Mouse (Mus musculus) kidney, postnatal 10 days (tissue): Measurements from ENCODE around the gene Glb1l.

Experiments
- DNase-seq: peaks from one replicate; pipeline ENCODE4 v3.0.0; 2021; ENCODE audit warnings: mixed read lengths

Gene Glb1l

GRCm38 (mm10) chr1:75231224-75231623 is 20.6 kb upstream of the Glb1l start:
- DNase-seq: no peak

- no peak for DNase-seq
Measured at GRCm38 (mm10) chr1:75230335-75230994, 19.9 kb upstream of the Glb1l start.

GRCm38 (mm10) chr1:75229158-75229557 is 18.5 kb upstream of the Glb1l start:
- no peak for DNase-seq

- no peak for DNase-seq
Measured at GRCm38 (mm10) chr1:75227653-75228052, 17.0 kb upstream of the Glb1l start.

- no peak for DNase-seq
Measured at GRCm38 (mm10) chr1:75226138-75226537, 15.5 kb upstream of the Glb1l start.

- no peak for DNase-seq
Measured at GRCm38 (mm10) chr1:75225473-75225872, 14.9 kb upstream of the Glb1l start.

- DNase-seq: no peak
Measured at GRCm38 (mm10) chr1:75223532-75223931, 12.9 kb upstream of the Glb1l start.

GRCm38 (mm10) chr1:75222926-75223325 is 12.3 kb upstream of the Glb1l start:
- no peak for DNase-seq

- no peak for DNase-seq
Measured at GRCm38 (mm10) chr1:75221538-75221937, 10.9 kb upstream of the Glb1l start.

GRCm38 (mm10) chr1:75219531-75219930 is 8.9 kb upstream of the Glb1l start, which contains the start of gene Tuba4a:
TSS of gene Tuba4a (minus strand) at chr1:75219865.
- peak; percentile 64 for DNase-seq

- DNase-seq: peak; percentile 93
Measured at GRCm38 (mm10) chr1:75219078-75219477, 8.5 kb upstream of the Glb1l start.

GRCm38 (mm10) chr1:75218227-75219001 is 7.8 kb upstream of the Glb1l start:
- peak; percentile 47 for DNase-seq

- no peak for DNase-seq
Measured at GRCm38 (mm10) chr1:75217893-75218226, 7.2 kb upstream of the Glb1l start.

- no peak for DNase-seq
Measured at GRCm38 (mm10) chr1:75216797-75217585, 6.4 kb upstream of the Glb1l start.

GRCm38 (mm10) chr1:75215785-75216184 is 5.2 kb upstream of the Glb1l start:
- no peak for DNase-seq

GRCm38 (mm10) chr1:75214886-75215285 is 4.3 kb upstream of the Glb1l start:
- DNase-seq: peak; percentile 69

GRCm38 (mm10) chr1:75214442-75214841 is 3.8 kb upstream of the Glb1l start:
- peak; percentile 78 for DNase-seq

GRCm38 (mm10) chr1:75213096-75213495 is 2.5 kb upstream of the Glb1l start:
- DNase-seq: no peak

GRCm38 (mm10) chr1:75212542-75212941 is 1.9 kb upstream of the Glb1l start:
- no peak for DNase-seq

GRCm38 (mm10) chr1:75211141-75211708 is 612 bp upstream of the Glb1l start:
- DNase-seq: no peak

GRCm38 (mm10) chr1:75208967-75209678 is 1.5 kb downstream of the Glb1l start:
- peak; percentile 81 for DNase-seq

GRCm38 (mm10) chr1:75201236-75201635 is 9.4 kb downstream of the Glb1l start:
- no peak for DNase-seq

- peak; percentile 67 for DNase-seq
Measured at GRCm38 (mm10) chr1:75192452-75192851, 18.2 kb downstream of the Glb1l start.
